Mouse (Mus musculus) erythroblast, adult 5-6 weeks (primary cell): Measurements from ENCODE around the gene Nudcd3. TPM values are rescaled to one million over a fixed set of nuclear protein-coding genes. Genes with fewer than 3 reads are reported as not detected.
"Not testable (repeated sequence)": the region's sequence is repeated elsewhere in the genome, so short reads cannot be mapped to it uniquely, and the experiment has no call there.

Experiments
- ATAC-seq: replicated peaks from 2 replicates; pipeline ENCODE4 v1.8.0; 2016; ENCODE audit warnings: moderate number of reproducible peaks, mild to moderate bottlenecking, moderate TSS enrichment, inconsistent platforms; ENCODE audit not compliant: poor library complexity, low FRiP score, severe bottlenecking
- total RNA-seq, 2 experiments: library from RNA; stranded (forward) in 1 of 2; stranded (reverse) in 1 of 2; fragments of 150-400 nt in 1 of 2; fragments of 200-764, 138-1000 nt in 1 of 2; gene quantifications; 2 replicates each; pipeline versions ENCODE4 v1.2.3 to v1.2.4; 2015 to 2017; ENCODE audit warnings: low replicate concordance in 2 of 2

Gene Nudcd3
- total RNA-seq, 2 experiments from 2014 or later: 3.8 to 8.1 TPM

- no peak for ATAC-seq
Measured at GRCm38 (mm10) chr11:6132886-6133285, 67.3 kb downstream of the Nudcd3 start.

- no peak for ATAC-seq
Measured at GRCm38 (mm10) chr11:6130578-6130977, 69.6 kb downstream of the Nudcd3 start.

- no peak for ATAC-seq
Measured at GRCm38 (mm10) chr11:6123605-6124120, 76.6 kb downstream of the Nudcd3 start.

- no peak for ATAC-seq
Measured at GRCm38 (mm10) chr11:6122631-6123030, 77.6 kb downstream of the Nudcd3 start.

- ATAC-seq: no peak
Measured at GRCm38 (mm10) chr11:6120596-6120995, 79.6 kb downstream of the Nudcd3 start.

- ATAC-seq: no peak
Measured at GRCm38 (mm10) chr11:6120001-6120400, 80.2 kb downstream of the Nudcd3 start.

- ATAC-seq: no peak
Measured at GRCm38 (mm10) chr11:6119312-6119711, 80.9 kb downstream of the Nudcd3 start.

- ATAC-seq: no peak
Measured at GRCm38 (mm10) chr11:6117956-6118355, 82.3 kb downstream of the Nudcd3 start.

GRCm38 (mm10) chr11:6111734-6112484 lies 88.3 kb downstream of the Nudcd3 start:
- ATAC-seq: no peak

- no peak for ATAC-seq
Measured at GRCm38 (mm10) chr11:6109990-6110389, 90.2 kb downstream of the Nudcd3 start.

- ATAC-seq: no peak
Measured at GRCm38 (mm10) chr11:6108296-6108695, 91.9 kb downstream of the Nudcd3 start.

- no peak for ATAC-seq
Measured at GRCm38 (mm10) chr11:6107722-6108121, 92.5 kb downstream of the Nudcd3 start.

GRCm38 (mm10) chr11:6104734-6105133 lies 95.5 kb downstream of the Nudcd3 start:
- ATAC-seq: no peak

GRCm38 (mm10) chr11:6096637-6097036 lies 103.6 kb downstream of the Nudcd3 start:
- ATAC-seq: not testable (repeated sequence)

GRCm38 (mm10) chr11:6086991-6087390 lies 113.2 kb downstream of the Nudcd3 start:
- no peak for ATAC-seq

GRCm38 (mm10) chr11:6078737-6079136 lies 121.5 kb downstream of the Nudcd3 start:
- ATAC-seq: no peak

GRCm38 (mm10) chr11:6075618-6076066 lies 124.6 kb downstream of the Nudcd3 start:
- no peak for ATAC-seq

GRCm38 (mm10) chr11:6068181-6068957 lies 131.8 kb downstream of the Nudcd3 start:
- ATAC-seq: no peak

GRCm38 (mm10) chr11:6067160-6067559 lies 133.1 kb downstream of the Nudcd3 start:
- ATAC-seq: no peak

- ATAC-seq: no peak
Measured at GRCm38 (mm10) chr11:6066176-6066575, 134.0 kb downstream of the Nudcd3 start, which contains the start of gene Camk2b. Gene Camk2b, minus strand, starts transcription at chr11:6066362.
